Mouse (Mus musculus) embryonic facial prominence, embryonic 10.5 days (tissue): Measurements from ENCODE around the gene Fam208b. TPM values are rescaled to one million over a fixed set of nuclear protein-coding genes. Genes with fewer than 3 reads are reported as not detected.

Experiments used
- DNase-seq: peaks from one replicate; pipeline ENCODE4 v3.0.0-alpha.2; 2017; ENCODE audit warnings: low spot score
- H3K27ac ChIP-seq: fragments of 300-500 bp; sonication (generic); replicated peaks from 2 replicates; pipeline ENCODE4 v1.5.1; 2016; ENCODE audit warnings: mild to moderate bottlenecking
- H3K27me3 ChIP-seq: fragments of 300-500 bp; sonication (generic); replicated peaks from 2 replicates; pipeline ENCODE4 v1.6.1; 2016; ENCODE audit warnings: low read depth, mild to moderate bottlenecking; ENCODE audit not compliant: poor library complexity, severe bottlenecking
- H3K36me3 ChIP-seq: fragments of 300-500 bp; sonication (generic); replicated peaks from 2 replicates; pipeline ENCODE4 v1.6.1; 2016; ENCODE audit warnings: mild to moderate bottlenecking, moderate library complexity
- H3K4me1 ChIP-seq: fragments of 300-500 bp; sonication (generic); 2 replicates; pipeline ENCODE4 v1.6.1; 2016
- H3K4me3 ChIP-seq: fragments of 300-500 bp; sonication (generic); 2 replicates; pipeline ENCODE4 v1.5.1; 2016; ENCODE audit warnings: mild to moderate bottlenecking, moderate library complexity
- H3K9me3 ChIP-seq: fragments of 300-500 bp; sonication (generic); 2 replicates; pipeline ENCODE4 v1.6.1; 2016; ENCODE audit warnings: mild to moderate bottlenecking
- WGBS: fragments of 180-500 bp; shearing (Covaris S2); methylation state at CpG from one replicate; pipeline ENCODE4 v1.1.7; 2016; 5-methylcytosine and 5-hydroxymethylcytosine counted together
- polyA plus RNA-seq: library from polyadenylated mRNA; unstranded; fragments of >200 nt; fragmentation: Nextera tagmentation; extraction: Ambion mirVana; gene quantifications from 2 replicates; pipeline ENCODE4 v1.2.1, GENCODE M21; 2016

The Fam208b gene
- polyA plus RNA-seq, 1 experiment from 2014 or later = 27.5 TPM

DNA sequence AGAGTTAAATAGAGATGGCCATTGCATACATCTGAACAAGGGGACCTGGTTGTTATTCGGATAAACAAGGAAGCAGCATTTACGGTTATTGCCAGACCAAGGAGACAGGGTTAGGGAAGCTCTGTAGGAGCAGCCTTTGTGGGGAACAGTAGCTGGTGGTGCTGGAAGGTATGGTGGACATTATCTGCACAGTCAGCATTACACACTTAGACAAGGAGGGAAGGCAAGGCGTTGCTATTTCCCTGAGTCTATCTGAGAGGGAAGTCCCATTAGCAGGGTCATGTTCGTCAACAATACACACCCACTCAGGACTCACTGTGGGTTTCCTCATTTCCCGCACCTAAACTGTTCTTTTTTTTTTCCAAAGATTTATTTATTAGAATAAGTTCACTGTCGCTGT lies 63.1 kb downstream of the Fam208b start:
- Histone ChIP-seq H3K4me1 (no peaks in the 10 kb centered on the region), H3K9me3 (no peaks in the 10 kb centered on the region), H3K27me3 (no peaks in the 10 kb centered on the region), H3K27ac (no peak overlapping the region), H3K4me3 (no peak overlapping the region), H3K36me3 (peaks cover 82% of the 10 kb centered on the region)
- no peak for DNase-seq
- 92% methylated on average over 6 of the region's 6 CpGs for WGBS

DNA sequence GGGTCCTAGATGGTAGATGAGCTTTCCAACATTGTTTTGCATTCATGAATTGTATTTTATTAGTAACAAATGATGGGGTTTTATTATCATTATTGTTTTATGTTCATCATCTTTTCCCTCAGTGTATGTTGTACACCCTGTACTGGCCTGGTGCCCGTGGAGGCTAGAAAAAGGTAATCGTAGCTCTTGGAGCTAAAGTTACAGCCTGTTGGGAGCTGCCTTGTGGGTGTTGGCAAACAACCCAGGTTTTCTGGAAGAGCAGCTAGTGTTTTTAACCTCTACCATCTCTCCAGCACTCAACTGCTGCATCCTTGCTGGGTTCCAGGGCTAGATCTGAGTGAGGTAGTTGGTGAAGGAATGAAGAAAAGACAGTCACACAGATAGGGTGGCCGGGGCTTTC lies 63.5 kb downstream of the Fam208b start:
- no peaks in the 10 kb centered on the region for H3K9me3 ChIP-seq
- no peaks in the 10 kb centered on the region for H3K27me3 ChIP-seq
- 94% methylated on average over 3 of the region's 3 CpGs for WGBS
- no peak overlapping the region for H3K4me3 ChIP-seq
- DNase-seq = no peak
- H3K36me3 ChIP-seq = peaks cover 77% of the 10 kb centered on the region
- H3K4me1 ChIP-seq = no peaks in the 10 kb centered on the region
- no peak overlapping the region for H3K27ac ChIP-seq

DNA sequence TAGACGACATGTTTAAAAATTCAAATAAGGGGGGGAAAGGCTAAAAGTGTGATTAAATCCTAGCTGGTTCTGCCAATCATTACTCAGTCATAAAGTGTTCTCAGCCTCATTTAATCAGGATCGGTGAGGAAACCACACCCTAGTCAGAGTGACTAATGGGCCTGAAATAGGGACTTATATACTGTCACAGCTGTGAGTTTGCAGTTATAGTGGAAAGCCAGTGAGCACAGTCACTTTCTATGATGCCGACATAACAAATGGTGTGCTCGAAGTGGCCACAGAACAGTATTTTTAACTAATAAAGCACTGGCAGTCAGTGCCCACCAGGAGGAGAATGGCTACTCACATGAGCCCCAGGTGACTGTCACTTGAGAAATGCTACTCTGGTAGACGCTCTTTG lies 66.0 kb downstream of the Fam208b start:
- H3K36me3 ChIP-seq = peaks cover 60% of the 10 kb centered on the region
- 88% methylated on average over 5 of the region's 5 CpGs for WGBS
- peaks cover 15% of the 10 kb centered on the region for H3K4me1 ChIP-seq
- no peaks in the 10 kb centered on the region for H3K9me3 ChIP-seq
- no peak overlapping the region for H3K27ac ChIP-seq
- no peak overlapping the region for H3K4me3 ChIP-seq
- H3K27me3 ChIP-seq = no peaks in the 10 kb centered on the region
- DNase-seq = no peak

DNA sequence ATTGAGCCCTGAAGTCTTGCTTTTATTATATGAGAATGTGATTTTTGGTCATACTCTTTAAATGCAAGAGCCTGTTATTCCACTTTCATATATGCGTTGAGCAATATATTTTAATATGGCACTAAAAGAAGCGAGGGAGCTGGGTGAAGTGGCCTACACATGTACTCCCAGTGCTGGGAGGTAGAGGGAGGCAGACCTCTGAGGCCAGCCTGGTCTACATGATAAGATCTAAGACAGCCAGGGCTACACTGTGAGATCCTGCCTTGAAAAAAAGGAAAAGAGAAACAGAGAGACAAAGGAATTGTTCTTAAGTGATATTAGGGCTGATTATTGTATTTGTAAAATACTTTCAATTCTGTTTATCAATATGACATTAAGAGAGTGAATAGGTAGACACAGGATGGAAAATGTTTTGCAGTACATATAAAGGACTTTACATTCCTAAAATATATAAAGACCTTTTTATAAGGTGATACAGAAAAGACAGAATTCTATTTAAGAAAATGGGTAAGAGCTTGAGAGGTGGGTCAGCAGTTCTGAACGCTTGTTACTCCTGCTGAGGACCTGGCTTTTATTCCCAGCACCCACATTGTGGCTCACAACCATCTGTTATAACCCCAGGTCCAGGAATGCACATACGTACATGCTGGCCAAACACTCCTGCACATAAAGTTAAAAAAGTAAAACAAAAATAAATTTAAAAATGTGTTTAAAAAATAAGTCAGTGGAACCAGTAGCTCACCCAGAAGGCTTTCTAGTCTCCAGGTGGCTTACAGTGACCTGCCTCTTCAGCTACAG lies 66.6 kb downstream of the Fam208b start:
- WGBS = 92% methylated on average over 4 of the region's 4 CpGs
- H3K4me3 ChIP-seq = no peak overlapping the region
- no peak overlapping the region for H3K27ac ChIP-seq

DNA sequence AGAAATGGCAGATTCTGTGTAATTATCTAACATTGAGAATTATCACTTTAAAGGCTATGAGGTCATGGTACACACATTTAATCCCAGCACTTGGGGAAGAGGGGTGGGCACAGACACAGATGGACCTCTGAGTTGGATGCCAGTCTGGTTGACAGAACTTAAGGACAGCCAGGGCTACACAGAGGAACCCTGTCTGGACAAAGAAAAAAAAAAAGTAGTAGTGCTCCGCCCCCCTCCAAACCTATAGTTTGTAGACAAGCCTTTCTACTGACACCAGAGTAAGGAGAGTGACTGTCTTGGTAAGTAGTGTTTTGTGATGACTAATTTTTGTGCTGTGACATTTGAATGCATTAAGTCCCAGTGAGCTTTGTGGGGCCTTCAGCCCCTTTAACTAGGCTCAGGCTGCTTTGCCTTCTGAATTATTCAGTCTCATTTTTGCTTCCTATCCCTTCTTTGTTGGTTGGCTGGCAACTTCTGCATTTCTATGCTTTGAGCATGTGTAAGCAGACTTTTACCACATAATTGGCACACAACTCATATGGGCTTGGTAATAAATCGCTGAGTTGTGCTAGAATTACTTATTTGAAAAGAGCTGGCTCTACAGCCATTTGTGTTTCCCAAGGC lies 69.6 kb downstream of the Fam208b start:
- H3K36me3 ChIP-seq = peaks cover 32% of the 10 kb centered on the region
- DNase-seq = no peak
- H3K9me3 ChIP-seq = peaks cover 3% of the 10 kb centered on the region; the same call in 1 of the 2 replicates
- peaks cover 29% of the 10 kb centered on the region for H3K4me1 ChIP-seq
- peak overlapping the region; percentile 98; the same call in 1 of the 2 replicates for H3K4me3 ChIP-seq
- 90% methylated on average over 2 of the region's 2 CpGs for WGBS
- H3K27ac ChIP-seq = no peak overlapping the region
- no peaks in the 10 kb centered on the region for H3K27me3 ChIP-seq

More for the DNA sequence above, 66.6 kb downstream of the Fam208b start:
- no peaks in the 10 kb centered on the region for H3K9me3 ChIP-seq
- peaks cover 55% of the 10 kb centered on the region for H3K36me3 ChIP-seq
- H3K4me1 ChIP-seq = peaks cover 22% of the 10 kb centered on the region
- no peak for DNase-seq
- H3K27me3 ChIP-seq = no peaks in the 10 kb centered on the region

DNA sequence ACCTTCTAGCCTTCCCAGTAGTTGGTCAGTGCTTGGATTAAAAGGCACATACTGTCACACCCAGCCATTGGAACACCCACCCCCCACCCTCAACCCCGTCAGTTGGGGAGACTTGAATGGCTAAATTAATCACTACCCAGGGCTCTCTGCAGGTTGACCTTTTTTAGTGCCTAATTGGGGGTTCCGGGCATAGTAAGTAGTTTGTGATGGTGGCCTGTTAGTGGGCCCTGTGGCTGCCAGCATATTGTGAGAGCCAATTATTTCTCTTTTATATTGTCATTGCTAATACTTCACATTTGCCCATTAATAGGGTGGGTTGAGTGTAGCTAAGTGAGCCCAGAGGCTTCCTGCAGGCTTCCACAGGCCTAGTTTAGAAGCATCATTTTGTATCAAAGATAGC lies 70.7 kb downstream of the Fam208b start:
- Histone ChIP-seq H3K36me3 (peaks cover 20% of the 10 kb centered on the region), H3K4me3 (peak overlapping the region; percentile 98), H3K27me3 (no peaks in the 10 kb centered on the region), H3K9me3 (peaks cover 3% of the 10 kb centered on the region; the same call in 1 of the 2 replicates), H3K4me1 (peaks cover 29% of the 10 kb centered on the region), H3K27ac (no peak overlapping the region)
- no peak for DNase-seq
- WGBS = 33% methylated on average over 2 of the region's 2 CpGs

DNA sequence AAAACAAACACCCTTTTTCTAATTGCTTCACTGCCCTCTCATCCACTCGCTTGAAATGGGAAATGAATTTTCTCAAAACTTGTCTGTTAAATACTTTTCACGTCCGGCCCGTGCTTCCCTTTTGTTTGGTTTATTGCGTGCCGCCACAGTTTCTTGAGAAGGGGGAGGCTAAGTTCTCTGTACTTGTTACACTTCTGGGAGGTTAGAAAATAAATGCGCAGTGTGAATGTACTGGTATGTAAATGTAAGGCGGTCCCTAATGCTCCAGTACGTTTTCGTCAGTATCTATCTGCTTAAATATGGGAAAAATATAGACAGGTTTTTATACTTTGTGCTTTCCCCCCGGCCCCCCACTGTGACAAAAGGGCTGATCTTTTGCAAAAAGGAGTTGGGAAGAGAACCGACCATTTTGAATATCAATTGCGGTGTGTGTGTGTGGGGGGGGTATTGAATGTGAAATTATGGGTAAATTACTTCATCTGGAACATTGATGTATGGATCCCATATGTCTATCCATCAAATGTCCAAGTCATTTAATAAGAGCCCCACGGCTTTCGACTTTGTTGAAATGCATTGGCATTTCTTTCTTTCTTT lies 71.8 kb downstream of the Fam208b start:
- Histone ChIP-seq H3K4me1 (peaks cover 29% of the 10 kb centered on the region), H3K27me3 (no peaks in the 10 kb centered on the region), H3K36me3 (peaks cover 16% of the 10 kb centered on the region; the same call in 1 of the 2 replicates), H3K27ac (peak overlapping the region; percentile 97), H3K9me3 (peaks cover 3% of the 10 kb centered on the region; the same call in 1 of the 2 replicates), H3K4me3 (peak overlapping the region; percentile 98)
- 5% methylated on average over 15 of the region's 15 CpGs for WGBS
- peak; percentile 18 for DNase-seq

DNA sequence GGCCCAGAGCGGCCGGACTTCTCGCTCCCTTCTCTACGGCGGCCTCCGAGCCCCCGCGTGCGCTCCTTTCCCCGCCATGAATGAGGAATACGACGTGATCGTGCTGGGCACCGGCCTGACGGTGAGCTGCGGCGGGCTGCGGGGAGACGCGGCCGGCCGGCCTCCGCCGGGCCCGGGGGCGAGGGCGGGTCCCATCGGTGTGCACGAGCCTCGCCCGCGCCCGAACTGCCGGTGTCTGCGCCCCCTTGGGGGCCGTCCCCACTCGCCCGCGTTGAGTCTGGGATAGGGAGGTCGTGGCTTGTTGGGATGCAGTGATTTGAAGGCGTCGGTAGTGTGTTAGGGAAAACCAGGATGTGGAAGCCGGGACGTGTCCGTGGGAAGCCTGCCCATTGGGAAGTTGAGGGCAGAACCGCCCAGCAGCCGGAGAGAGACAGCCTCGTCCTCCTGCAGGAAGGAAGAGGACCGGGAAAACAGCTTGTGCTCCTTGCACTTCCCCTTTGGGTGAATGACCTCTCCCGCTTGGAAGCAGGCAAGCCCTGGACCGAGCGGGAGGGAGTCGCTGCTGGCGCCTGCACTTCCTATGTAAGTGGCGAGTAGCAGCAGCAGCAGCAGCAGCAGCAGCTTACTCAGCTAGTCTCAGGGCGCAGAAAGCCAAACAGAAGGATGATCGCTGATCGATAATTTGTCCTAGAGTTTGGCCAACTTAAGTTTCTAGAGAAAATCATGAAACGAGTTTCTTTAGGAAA lies 72.5 kb downstream of the Fam208b start:
- Histone ChIP-seq H3K36me3 (peaks cover 11% of the 10 kb centered on the region; the same call in 1 of the 2 replicates), H3K27ac (peak overlapping the region; percentile 97), H3K4me1 (peaks cover 29% of the 10 kb centered on the region), H3K4me3 (peak overlapping the region; percentile 98), H3K9me3 (peaks cover 3% of the 10 kb centered on the region; the same call in 1 of the 2 replicates), H3K27me3 (no peaks in the 10 kb centered on the region)
- peak; percentile 74 for DNase-seq
- WGBS = under 1% methylated on average over 59 of the region's 59 CpGs

DNA sequence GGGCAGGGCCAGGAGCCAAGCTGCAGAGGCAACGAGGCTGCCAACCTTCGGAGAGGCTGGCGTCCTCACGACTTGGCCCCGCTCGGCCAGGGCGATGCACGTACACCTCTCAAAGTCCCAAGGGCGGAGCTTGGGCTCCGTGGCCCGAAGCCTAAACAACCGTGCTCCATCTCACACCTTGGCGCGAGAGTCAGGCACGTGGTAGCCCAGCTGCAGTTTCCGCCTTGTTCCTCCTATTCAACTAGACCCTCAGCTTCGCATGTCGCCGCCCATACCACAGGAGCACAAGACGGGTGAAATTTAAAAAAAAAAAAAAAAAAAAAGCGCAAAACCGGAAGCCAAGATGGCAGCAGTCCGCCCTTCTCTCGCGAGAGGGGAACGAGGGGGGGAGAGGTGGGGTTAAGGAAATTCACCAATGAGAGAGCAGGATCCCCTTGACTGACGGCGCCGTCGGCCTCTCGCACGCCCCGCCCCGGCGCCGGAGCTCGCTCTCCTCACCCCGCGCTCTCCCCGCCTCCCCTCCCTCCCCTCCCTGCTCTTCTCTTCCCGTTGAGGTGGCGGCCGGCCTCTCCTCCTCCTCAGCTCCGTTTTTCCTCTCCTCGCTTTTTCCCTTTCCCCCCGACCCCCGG lies 73.2 kb downstream of the Fam208b start, which contains the start of gene Gdi2:
TSS of gene Gdi2 (plus strand) at position 470 of the 629 bp plus-strand sequence.
- Histone ChIP-seq H3K36me3 (0 out of 2 replicates have a peak, but pooled peaks cover 7% of the 10 kb centered on the region), H3K4me3 (peak within 1 kb of the TSS; percentile 98), H3K4me1 (peaks cover 29% of the 10 kb centered on the region), H3K27me3 (no peaks in the 10 kb centered on the region), H3K27ac (peak within 1 kb of the TSS; percentile 97), H3K9me3 (peaks cover 3% of the 10 kb centered on the region; the same call in 1 of the 2 replicates)
- under 1% methylated on average over 47 of the region's 47 CpGs for WGBS
- peak; percentile 97 for DNase-seq

DNA sequence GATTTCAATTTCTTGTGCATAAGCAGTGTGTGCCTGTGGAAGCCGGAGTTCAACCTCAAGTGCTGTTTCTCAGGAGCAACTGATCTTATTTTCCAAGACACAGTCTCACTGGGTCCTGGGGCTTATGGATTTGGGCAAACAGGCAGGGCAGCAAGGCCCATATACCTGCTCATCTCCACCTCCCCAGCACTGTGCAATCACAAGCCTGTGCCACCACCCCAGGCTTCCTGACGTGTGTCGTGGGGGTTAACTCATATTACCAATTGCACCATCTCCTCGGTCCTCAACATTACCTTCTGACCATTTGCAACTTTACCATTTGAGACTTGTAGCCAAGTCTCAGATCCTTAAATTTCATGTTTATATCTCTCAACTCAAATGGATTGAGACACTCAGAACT lies 76.8 kb downstream of the Fam208b start:
- WGBS = 90% methylated on average over 4 of the region's 4 CpGs
- H3K27ac ChIP-seq = no peak overlapping the region
- H3K9me3 ChIP-seq = peaks cover 7% of the 10 kb centered on the region; the same call in 1 of the 2 replicates
- no peaks in the 10 kb centered on the region for H3K27me3 ChIP-seq
- no peak for DNase-seq
- H3K4me1 ChIP-seq = peaks cover 12% of the 10 kb centered on the region; the same call in 1 of the 2 replicates
- no peaks in the 10 kb centered on the region for H3K36me3 ChIP-seq
- no peak overlapping the region for H3K4me3 ChIP-seq

DNA sequence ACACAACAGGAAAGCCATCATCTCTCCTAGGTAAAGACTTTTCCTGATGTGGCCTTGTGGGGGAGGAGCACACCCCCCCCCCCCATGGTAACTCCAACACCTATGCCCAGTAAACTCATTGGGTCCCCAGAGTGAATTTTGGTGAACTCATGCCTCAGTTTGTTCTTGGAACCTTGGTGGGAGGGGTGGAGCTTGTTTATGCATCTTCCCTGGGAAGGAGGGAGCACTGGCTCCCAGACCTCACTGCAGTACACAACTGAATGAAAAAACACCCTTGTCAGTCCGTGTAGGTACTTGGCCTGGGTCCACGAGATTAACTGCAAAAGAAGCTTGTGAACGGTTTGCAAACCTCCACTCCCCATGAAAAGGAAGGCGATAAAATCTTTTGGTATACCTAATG lies 78.5 kb downstream of the Fam208b start:
- H3K9me3 ChIP-seq = peaks cover 7% of the 10 kb centered on the region; the same call in 1 of the 2 replicates
- DNase-seq = no peak
- H3K27ac ChIP-seq = no peak overlapping the region
- H3K36me3 ChIP-seq = no peaks in the 10 kb centered on the region
- no peak overlapping the region for H3K4me3 ChIP-seq
- peaks cover 11% of the 10 kb centered on the region; the same call in 1 of the 2 replicates for H3K4me1 ChIP-seq
- H3K27me3 ChIP-seq = no peaks in the 10 kb centered on the region
- 74% methylated on average over 4 of the region's 4 CpGs for WGBS
